Mouse (Mus musculus) CH12.LX (cell line): ENCODE measurements around the gene Pprc1. TPM values are rescaled to one million over a fixed set of nuclear protein-coding genes. Genes with fewer than 3 reads are reported as not detected.
A peak's percentile ranks its signal among the peaks of the same experiment; 100 is the strongest.

Source experiments
- DNase-seq: peaks from one replicate; pipeline ENCODE4 v3.0.0-alpha.2; 2013; ENCODE audit errors: extremely low read depth
- H3K27ac ChIP-seq: 2 replicates; pipeline ENCODE4 v1.5.1; 2012; ENCODE audit warnings: low read depth, mild to moderate bottlenecking, control low read depth, moderate library complexity; ENCODE audit not compliant: insufficient read depth
- H3K27me3 ChIP-seq: replicated peaks from 2 replicates; pipeline ENCODE3; 2012; ENCODE audit warnings: inconsistent platforms
- H3K36me3 ChIP-seq, 2 experiments: replicated peaks in 1 of 2; 2 replicates each; pipeline versions ENCODE3 to v1.6.1; 2012; ENCODE audit warnings: inconsistent platforms in 1 of 2, low read length in 1 of 2, mild to moderate bottlenecking in 1 of 2, mixed read lengths in 1 of 2, moderate library complexity in 1 of 2; ENCODE audit not compliant: control insufficient read depth in 1 of 2, insufficient read depth in 1 of 2
- H3K4me1 ChIP-seq, 2 experiments: 2 replicates each; pipeline ENCODE4 v1.6.1; 2012; ENCODE audit warnings: inconsistent platforms in 1 of 2, moderate library complexity in 1 of 2; ENCODE audit not compliant: insufficient read depth in 2 of 2, control insufficient read depth in 1 of 2
- H3K4me2 ChIP-seq: 2 replicates; pipeline ENCODE4 v1.6.1; 2012; ENCODE audit warnings: low read depth, mild to moderate bottlenecking, control low read depth; ENCODE audit not compliant: poor library complexity, insufficient read depth, severe bottlenecking
- H3K4me3 ChIP-seq, 3 experiments: fragments of 150-350 bp in 1 of 3; sonication (generic) in 1 of 3; replicated peaks in 1 of 3; 2 replicates each; pipeline versions ENCODE3 to v1.5.1; 2011 to 2012; ENCODE audit warnings: low read depth in 2 of 3, low read length in 2 of 3, mild to moderate bottlenecking in 2 of 3, moderate library complexity in 2 of 3, control low read depth in 1 of 3, improper control_type of control experiment in 1 of 3, inconsistent platforms in 1 of 3, mixed read lengths in 1 of 3; ENCODE audit not compliant: poor library complexity in 1 of 3
- H3K79me2 ChIP-seq: replicated peaks from 2 replicates; pipeline ENCODE4 v1.6.1; 2012; ENCODE audit warnings: mild to moderate bottlenecking, moderate library complexity; ENCODE audit not compliant: control insufficient read depth, poor library complexity, insufficient read depth, severe bottlenecking; ENCODE audit errors: extremely low read depth
- H3K9ac ChIP-seq: 2 replicates; pipeline ENCODE4 v1.6.1; 2012; ENCODE audit warnings: low read depth, mild to moderate bottlenecking, control low read depth, moderate library complexity; ENCODE audit not compliant: insufficient read depth
- H3K9me3 ChIP-seq: replicated peaks from 2 replicates; pipeline ENCODE3; 2012; ENCODE audit warnings: low read length, inconsistent platforms, mixed read lengths
- BHLHE40 ChIP-seq: IDR thresholded peaks from 2 replicates; pipeline ENCODE4 v1.6.1; 2011; ENCODE audit warnings: mild to moderate bottlenecking, low read depth, low read length, improper control_type of control experiment
- E2F4 ChIP-seq: IDR thresholded peaks from 2 replicates; pipeline ENCODE4 v1.6.1; 2011; ENCODE audit warnings: low read depth, low read length, improper control_type of control experiment; ENCODE audit not compliant: insufficient replicate concordance
- HCFC1 ChIP-seq: IDR thresholded peaks from 2 replicates; pipeline ENCODE4 v1.6.1; 2012; ENCODE audit warnings: low read depth, mild to moderate bottlenecking, inconsistent platforms, low read length, improper control_type of control experiment
- JUND ChIP-seq: conservative IDR thresholded peaks from 2 replicates; pipeline ENCODE4 v1.6.1; 2011; ENCODE audit warnings: low read depth, low read length, improper control_type of control experiment
- KAT2A ChIP-seq: IDR thresholded peaks from 2 replicates; pipeline ENCODE4 v1.6.1; 2012; ENCODE audit warnings: low read length, improper control_type of control experiment, inconsistent platforms; ENCODE audit not compliant: insufficient replicate concordance
- MAFK ChIP-seq: IDR thresholded peaks from 2 replicates; pipeline ENCODE4 v1.6.1; 2011; ENCODE audit warnings: low read length, improper control_type of control experiment; ENCODE audit not compliant: insufficient replicate concordance
- MEF2A ChIP-seq: IDR thresholded peaks from 2 replicates; pipeline ENCODE4 v1.6.1; 2014; ENCODE audit warnings: low read depth, mild to moderate bottlenecking, inconsistent platforms, low read length, improper control_type of control experiment, borderline replicate concordance
- MYC ChIP-seq: IDR thresholded peaks from 2 replicates; pipeline ENCODE4 v1.6.1; 2011; ENCODE audit warnings: low read depth, mild to moderate bottlenecking, improper control_type of control experiment, low read length
- PAX5 ChIP-seq: IDR thresholded peaks from 2 replicates; pipeline ENCODE4 v1.6.1; 2012; ENCODE audit warnings: low read length, inconsistent platforms, mixed read lengths
- RCOR1 ChIP-seq: conservative IDR thresholded peaks from 2 replicates; pipeline ENCODE4 v1.6.1; 2012; ENCODE audit warnings: low read depth, mild to moderate bottlenecking, inconsistent platforms, low read length, improper control_type of control experiment
- SIN3A ChIP-seq: IDR thresholded peaks from 2 replicates; pipeline ENCODE4 v1.6.1; 2012; ENCODE audit warnings: low read length, improper control_type of control experiment, inconsistent platforms
- SMC3 ChIP-seq: IDR thresholded peaks from 2 replicates; pipeline ENCODE4 v1.6.1; 2011; ENCODE audit warnings: low read depth, low read length, improper control_type of control experiment
- TCF12 ChIP-seq: IDR thresholded peaks from 2 replicates; pipeline ENCODE4 v1.6.1; 2014; ENCODE audit warnings: low read depth, mild to moderate bottlenecking, inconsistent platforms, low read length, improper control_type of control experiment
- UBTF ChIP-seq: IDR thresholded peaks from 2 replicates; pipeline ENCODE4 v1.6.1; 2012; ENCODE audit warnings: low read depth, mild to moderate bottlenecking, inconsistent platforms, low read length, improper control_type of control experiment, moderate library complexity
- USF1 ChIP-seq: IDR thresholded peaks from 2 replicates; pipeline ENCODE4 v1.6.1; 2014; ENCODE audit warnings: low read depth, mild to moderate bottlenecking, inconsistent platforms, low read length, improper control_type of control experiment
- ZNF384 ChIP-seq: IDR thresholded peaks from 2 replicates; pipeline ENCODE4 v1.6.1; 2012; ENCODE audit warnings: low read depth, low read length, improper control_type of control experiment, inconsistent platforms
- dilution Hi-C: fragments of 300-500 bp; cut with MboI; formaldehyde crosslinking; loops from 2 replicates; pipeline ENCODE4 v1.14.3; 2020; ENCODE audit warnings: low sequenced_read_pairs; ENCODE audit not compliant: extremely low pct_unique_long_range_greater_than_20kb, extremely low pct_ligation_motif_present
- in situ Hi-C: fragments of 300-500 bp; cut with MboI; formaldehyde crosslinking; loops from 3 replicates; pipeline ENCODE4 v1.14.3; 2019; ENCODE audit warnings: low sequenced_read_pairs, low pct_ligation_motif_present, low pct_unique_long_range_greater_than_20kb, mixed read lengths
- polyA plus RNA-seq: library from polyadenylated mRNA; unstranded; fragments of >175 nt; gene quantifications from 2 replicates; pipeline ENCODE4 v1.2.1, GENCODE M21; 2012; ENCODE audit warnings: low read depth; ENCODE audit not compliant: insufficient read length
- total RNA-seq, 2 experiments: library from RNA; depleted of rRNA; stranded (reverse); fragments of 300-350 nt in 1 of 2; fragments of >200 nt in 1 of 2; gene quantifications; 2 replicates each; pipeline ENCODE4 v1.2.3; 2012 to 2014

The Pprc1 gene
- total and polyA plus RNA-seq, 3 experiments: 13.0 to 68.7 (median 21.2) TPM

DNA sequence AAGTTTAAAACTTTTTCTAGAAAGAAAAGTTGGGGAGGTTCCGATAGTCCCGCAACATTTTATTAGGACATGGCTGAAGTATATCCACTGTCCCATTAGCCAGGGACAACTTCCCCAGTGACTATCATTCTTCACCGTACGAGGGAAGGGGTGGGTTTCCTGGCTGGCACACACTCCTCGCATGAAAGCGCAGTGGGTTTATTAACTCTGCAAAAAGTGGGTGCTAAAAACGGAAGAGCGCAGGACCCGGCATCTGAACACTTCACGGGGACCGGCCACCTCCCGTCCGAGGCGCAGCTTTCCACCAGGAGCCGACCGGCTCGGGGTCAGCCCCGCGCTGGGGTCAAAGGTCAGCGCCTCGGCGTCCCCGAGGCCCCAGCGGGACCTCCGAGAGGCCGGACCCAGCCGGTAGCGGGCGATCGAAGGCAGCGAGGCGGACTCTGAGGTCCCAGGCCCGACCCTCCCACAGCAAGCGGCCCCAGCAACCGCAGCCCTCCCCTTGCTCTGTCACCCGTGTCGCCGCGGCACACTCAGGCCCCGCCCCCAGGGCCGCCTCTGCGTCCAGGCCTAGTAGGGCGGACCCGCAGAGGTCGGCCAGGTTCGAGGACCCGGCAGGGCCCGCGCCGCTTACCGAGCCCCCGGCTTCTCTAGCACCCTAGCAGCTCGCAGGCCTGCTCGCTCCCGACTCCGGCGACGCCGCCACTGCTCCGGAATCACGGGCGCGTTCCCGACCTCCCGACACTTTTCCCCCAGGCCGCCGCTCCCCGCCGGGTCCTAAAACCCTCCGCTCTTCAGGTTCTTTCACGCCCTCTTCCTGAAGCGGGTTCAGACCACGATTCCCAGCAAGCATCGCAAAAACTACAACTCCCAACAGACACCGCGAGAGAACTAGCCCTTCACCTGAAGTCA, 46.6 kb upstream of the Pprc1 start, which contains the start of gene Armh3 (continued):
- TF ChIP-seq ZNF384 (no peak), MEF2A (no peak; the same call in 1 of the 2 replicates), SMC3 (no peak), RCOR1 (no peak; the same call in 1 of the 2 replicates), USF1 (no peak), MYC (peak; percentile 82), HCFC1 (peak; percentile 95), E2F4 (no peak), KAT2A (peak; percentile 91; the same call in 1 of the 2 replicates), MAFK (no peak), PAX5 (no peak), BHLHE40 (peak; percentile 60)

GRCm38 (mm10) chr19:45998694-45999217, 45.9 kb upstream of the Pprc1 start:
- no peaks in the 10 kb centered on the region for H3K27me3 ChIP-seq
- peaks cover 4% of the 10 kb centered on the region; the same call in 1 of the 2 replicates for H3K79me2 ChIP-seq
- peaks cover 9% of the 10 kb centered on the region for H3K9me3 ChIP-seq
- peak overlapping the region; percentile 89 for H3K4me2 ChIP-seq
- peaks cover 0 to 3% of the 10 kb centered on the region in 2 experiments for H3K36me3 ChIP-seq
- no peak for DNase-seq
- no peak overlapping the region for H3K27ac ChIP-seq
- H3K4me3 ChIP-seq: peak overlapping the region; percentile 43 to 77 (median 63)
- peak overlapping the region; percentile 70 for H3K9ac ChIP-seq
- in situ Hi-C loops (no loop called here), dilution Hi-C loops (no loop called here)
- TF ChIP-seq JUND: no peak
- TF ChIP-seq SIN3A: no peak
- TF ChIP-seq UBTF: no peak
- TF ChIP-seq TCF12: no peak
- H3K4me1 ChIP-seq: peaks cover 8 to 26% of the 10 kb centered on the region in 2 experiments
